Mouse (Mus musculus) limb, embryonic 15.5 days (tissue): ENCODE data around the gene Kctd15. TPM values are rescaled to one million over a fixed set of nuclear protein-coding genes. Genes with fewer than 3 reads are reported as not detected.

Source experiments
- ATAC-seq: fragments of 200-750 bp; cut with Nextera tagmentation; 2 replicates; pipeline ENCODE4 v1.8.0; 2017; ENCODE audit warnings: low read depth, moderate TSS enrichment; ENCODE audit not compliant: insufficient number of reproducible peaks, low FRiP score, low TSS enrichment
- H3K27ac ChIP-seq: fragments of 300-500 bp; sonication (generic); 2 replicates; pipeline ENCODE4 v1.5.1; 2015; ENCODE audit warnings: moderate library complexity, mild to moderate bottlenecking, inconsistent platforms
- H3K27me3 ChIP-seq: fragments of 300-500 bp; sonication (generic); 2 replicates; pipeline ENCODE4 v1.6.1; 2015; ENCODE audit warnings: inconsistent platforms
- H3K36me3 ChIP-seq: fragments of 300-500 bp; sonication (generic); 2 replicates; pipeline ENCODE4 v1.6.1; 2015; ENCODE audit warnings: inconsistent platforms
- H3K4me1 ChIP-seq: fragments of 300-500 bp; sonication (generic); 2 replicates; pipeline ENCODE4 v1.6.1; 2015; ENCODE audit warnings: inconsistent platforms
- H3K4me2 ChIP-seq: fragments of 300-500 bp; sonication (generic); 2 replicates; pipeline ENCODE4 v1.6.1; 2015; ENCODE audit warnings: mild to moderate bottlenecking, inconsistent platforms
- H3K4me3 ChIP-seq: fragments of 300-500 bp; sonication (generic); 2 replicates; pipeline ENCODE4 v1.5.1; 2015; ENCODE audit warnings: mild to moderate bottlenecking, inconsistent platforms
- H3K9ac ChIP-seq: fragments of 300-500 bp; sonication (generic); 2 replicates; pipeline ENCODE4 v1.6.1; 2015; ENCODE audit warnings: inconsistent platforms
- H3K9me3 ChIP-seq: fragments of 300-500 bp; sonication (generic); 2 replicates; pipeline ENCODE4 v1.6.1; 2016; ENCODE audit warnings: inconsistent platforms
- WGBS: fragments of 180-500 bp; shearing (Covaris S2); methylation state at CpG from one replicate; pipeline ENCODE4 v1.1.7; 2015; 5-methylcytosine and 5-hydroxymethylcytosine counted together
- polyA plus RNA-seq: library from polyadenylated mRNA; unstranded; fragments of >200 nt; fragmentation: Nextera tagmentation; extraction: Ambion mirVana; gene quantifications from 2 replicates; pipeline ENCODE4 v1.2.1, GENCODE M21; 2015

Kctd15 gene
- 29.4 and 32.6 TPM in 2 replicates for polyA plus RNA-seq

GRCm38 (mm10) chr7:34656632-34657031 lies at the start of gene Kctd15:
Gene Kctd15 (minus strand): TSS chr7:34656732.
- ATAC-seq: no peak
- Histone ChIP-seq H3K4me3 (peak within 1 kb of the TSS; percentile 77), H3K9ac (no peak within 1 kb of the TSS), H3K9me3 (no peaks in the 10 kb centered on the region), H3K27me3 (no peaks in the 10 kb centered on the region), H3K27ac (peak within 1 kb of the TSS; percentile 99), H3K4me1 (peaks cover 20% of the 10 kb centered on the region), H3K4me2 (peak within 1 kb of the TSS; percentile 91), H3K36me3 (no peaks in the 10 kb centered on the region)
- WGBS: 66% methylated on average over 5 of the region's 5 CpGs

DNA sequence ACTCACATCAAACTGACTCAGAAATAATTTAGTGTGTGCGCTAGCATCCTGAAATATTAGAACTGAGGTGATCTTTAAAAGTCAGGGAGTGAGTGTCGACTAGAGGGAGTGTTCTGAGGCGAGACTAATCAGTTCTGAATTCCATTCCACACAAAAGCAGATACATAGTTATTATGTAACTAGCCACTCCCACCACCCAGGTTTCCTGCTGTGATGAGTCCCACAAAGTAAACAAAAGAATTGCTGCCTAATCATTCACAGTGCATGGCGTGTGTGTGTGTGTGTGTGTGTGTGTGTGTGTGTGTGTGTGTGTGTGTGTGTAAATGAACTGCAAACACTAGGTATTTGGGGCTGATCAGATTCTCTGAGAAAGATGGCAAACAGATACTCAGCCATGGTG lies 47.9 kb upstream of the Kctd15 start:
- 45% methylated on average over 4 of the region's 4 CpGs for WGBS
- Histone ChIP-seq H3K4me3 (no peak overlapping the region), H3K9me3 (no peaks in the 10 kb centered on the region), H3K27me3 (0 out of 2 replicates have a peak, but pooled peaks cover 4% of the 10 kb centered on the region), H3K36me3 (no peaks in the 10 kb centered on the region), H3K9ac (no peak overlapping the region), H3K27ac (no peak overlapping the region), H3K4me1 (peaks cover 3% of the 10 kb centered on the region; the same call in 1 of the 2 replicates), H3K4me2 (no peak overlapping the region)
- no peak for ATAC-seq

DNA sequence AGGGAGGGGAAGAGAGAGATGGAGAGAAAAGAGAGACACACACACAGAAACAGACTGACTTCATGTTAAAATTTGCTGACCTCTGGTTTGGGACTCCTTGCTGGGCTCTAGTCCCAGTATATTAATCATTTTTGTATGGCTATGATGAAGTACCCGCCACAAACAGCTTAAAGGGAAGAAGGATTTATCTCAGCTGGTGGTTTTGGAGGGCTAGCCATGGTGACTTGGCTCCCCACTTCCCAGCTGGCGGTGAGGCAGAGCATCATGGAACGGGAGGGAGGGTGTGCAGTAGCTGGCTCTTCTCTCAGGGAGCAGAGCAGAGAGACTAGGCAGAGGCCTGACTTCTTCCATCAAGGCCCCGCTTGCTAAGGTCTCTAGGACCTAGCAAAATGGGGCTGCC lies 46.9 kb upstream of the Kctd15 start:
- peaks cover 3% of the 10 kb centered on the region; the same call in 1 of the 2 replicates for H3K4me1 ChIP-seq
- H3K27me3 ChIP-seq: 0 out of 2 replicates have a peak, but pooled peaks cover 4% of the 10 kb centered on the region
- H3K27ac ChIP-seq: no peak overlapping the region
- H3K4me3 ChIP-seq: no peak overlapping the region
- no peak overlapping the region for H3K9ac ChIP-seq
- no peaks in the 10 kb centered on the region for H3K9me3 ChIP-seq
- WGBS: 52% methylated on average over 4 of the region's 4 CpGs
- ATAC-seq: no peak
- no peaks in the 10 kb centered on the region for H3K36me3 ChIP-seq
- H3K4me2 ChIP-seq: no peak overlapping the region

DNA sequence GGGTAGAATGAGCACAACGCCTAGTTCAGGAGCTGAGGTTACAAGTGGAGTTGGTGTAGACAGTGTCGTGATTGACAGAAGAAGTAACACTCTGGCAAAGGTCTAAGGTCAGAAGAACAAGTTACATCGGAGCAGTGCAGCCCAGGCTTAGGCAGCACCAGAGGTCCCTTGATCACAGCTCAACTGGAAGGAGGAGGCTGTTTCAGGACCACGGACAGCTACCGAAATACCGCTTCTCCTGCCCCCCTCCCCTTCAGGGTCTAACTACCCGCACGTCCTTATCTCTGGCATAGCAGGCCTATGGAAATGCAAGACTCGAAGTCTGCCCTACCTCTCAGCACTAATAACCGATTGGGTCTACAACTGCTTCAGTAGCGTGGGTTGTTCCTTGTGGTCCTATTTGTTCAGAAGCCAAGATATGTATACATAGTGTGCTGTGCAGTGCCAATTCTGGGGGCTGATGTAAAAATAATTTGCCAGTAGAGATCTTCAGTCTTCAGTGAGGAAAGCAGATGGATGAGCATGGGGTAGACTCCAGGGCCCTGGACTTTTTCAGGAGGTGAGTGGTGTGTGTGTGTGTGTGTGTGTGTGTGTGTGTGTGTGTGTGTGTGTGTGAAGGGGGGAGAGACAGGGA lies 46.3 kb upstream of the Kctd15 start:
- Histone ChIP-seq H3K4me1 (peaks cover 3% of the 10 kb centered on the region; the same call in 1 of the 2 replicates), H3K9ac (no peak overlapping the region), H3K4me2 (no peak overlapping the region), H3K9me3 (no peaks in the 10 kb centered on the region), H3K27ac (no peak overlapping the region), H3K4me3 (no peak overlapping the region), H3K36me3 (no peaks in the 10 kb centered on the region), H3K27me3 (0 out of 2 replicates have a peak, but pooled peaks cover 4% of the 10 kb centered on the region)
- WGBS: 19% methylated on average over 11 of the region's 11 CpGs
- ATAC-seq: no peak

DNA sequence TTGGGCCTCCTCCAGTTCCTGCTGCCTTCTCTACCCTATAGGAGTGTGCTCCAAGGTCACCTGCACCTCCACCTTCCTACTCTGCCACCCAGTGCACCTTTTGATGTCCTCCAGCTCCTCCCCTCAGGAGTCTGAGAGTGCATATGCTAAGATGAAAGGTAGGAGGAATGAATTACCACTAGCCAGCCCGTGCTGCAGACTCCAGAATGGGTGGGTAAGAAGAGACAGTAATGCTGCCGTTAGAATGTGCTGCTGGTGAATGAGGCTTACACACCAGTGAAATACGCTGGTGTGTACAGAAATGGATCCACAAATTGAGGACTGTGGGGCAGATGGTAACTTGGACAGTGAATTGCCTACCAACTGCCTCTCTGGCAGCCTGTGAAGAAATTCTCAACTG lies 43.4 kb upstream of the Kctd15 start:
- Histone ChIP-seq H3K9ac (no peak overlapping the region), H3K9me3 (no peaks in the 10 kb centered on the region), H3K27me3 (0 out of 2 replicates have a peak, but pooled peaks cover 8% of the 10 kb centered on the region), H3K27ac (no peak overlapping the region), H3K4me1 (peaks cover under 1% of the 10 kb centered on the region; the same call in 1 of the 2 replicates), H3K4me2 (no peak overlapping the region), H3K36me3 (no peaks in the 10 kb centered on the region), H3K4me3 (no peak overlapping the region)
- WGBS: 56% methylated on average over 3 of the region's 3 CpGs
- ATAC-seq: no peak

GRCm38 (mm10) chr7:34698221-34698620 lies 41.7 kb upstream of the Kctd15 start:
- 62% methylated on average over 9 of the region's 9 CpGs for WGBS
- ATAC-seq: no peak
- Histone ChIP-seq H3K9ac (no peak overlapping the region), H3K27me3 (0 out of 2 replicates have a peak, but pooled peaks cover 4% of the 10 kb centered on the region), H3K4me1 (no peaks in the 10 kb centered on the region), H3K4me3 (no peak overlapping the region), H3K36me3 (no peaks in the 10 kb centered on the region), H3K27ac (no peak overlapping the region), H3K9me3 (no peaks in the 10 kb centered on the region), H3K4me2 (no peak overlapping the region)

DNA sequence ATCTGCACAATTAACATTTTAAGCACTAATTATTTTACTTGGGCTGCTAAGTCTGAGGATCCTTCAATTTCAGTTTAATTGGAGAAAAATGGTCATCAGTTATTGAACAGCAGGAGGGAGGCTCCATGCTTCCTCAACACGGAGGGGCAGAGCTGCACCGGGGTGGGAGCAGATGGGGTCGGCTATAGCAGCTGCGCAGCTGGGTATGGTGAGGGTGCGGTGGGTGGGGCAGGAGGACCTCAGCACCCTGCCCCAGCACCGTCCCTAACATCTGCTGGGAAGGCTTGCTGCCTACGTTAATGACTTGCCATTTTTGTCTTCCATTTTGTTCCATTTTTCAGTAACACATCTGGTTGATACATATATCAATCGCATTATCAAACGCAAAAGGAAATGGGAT lies 39.6 kb upstream of the Kctd15 start:
- H3K4me2 ChIP-seq: no peak overlapping the region
- ATAC-seq: no peak
- no peaks in the 10 kb centered on the region for H3K36me3 ChIP-seq
- WGBS: 59% methylated on average over 9 of the region's 9 CpGs
- H3K9ac ChIP-seq: no peak overlapping the region
- no peak overlapping the region for H3K27ac ChIP-seq
- H3K9me3 ChIP-seq: no peaks in the 10 kb centered on the region
- no peak overlapping the region for H3K4me3 ChIP-seq
- peaks cover 10% of the 10 kb centered on the region for H3K27me3 ChIP-seq
- H3K4me1 ChIP-seq: no peaks in the 10 kb centered on the region

DNA sequence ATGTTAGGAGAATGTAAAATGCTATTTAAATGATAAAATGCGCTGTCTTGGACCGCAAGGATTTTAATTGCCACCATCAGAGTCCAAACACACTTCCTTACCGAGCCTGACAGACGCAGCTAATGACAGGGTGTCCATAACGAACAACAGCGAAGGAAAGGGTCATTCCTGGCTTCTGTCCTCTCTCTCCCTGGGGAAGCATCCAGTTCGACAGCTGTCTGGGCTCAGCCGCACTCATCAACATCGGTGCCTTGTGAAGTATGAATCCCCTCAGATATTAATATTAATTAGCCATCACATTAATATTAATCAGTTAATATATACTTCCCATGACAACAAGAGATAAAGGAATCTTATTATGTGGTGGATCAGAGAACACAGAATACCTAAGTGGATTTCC lies 38.4 kb upstream of the Kctd15 start:
- 43% methylated on average over 9 of the region's 9 CpGs for WGBS
- Histone ChIP-seq H3K27ac (no peak overlapping the region), H3K4me1 (no peaks in the 10 kb centered on the region), H3K4me3 (no peak overlapping the region), H3K4me2 (no peak overlapping the region), H3K9ac (no peak overlapping the region), H3K36me3 (no peaks in the 10 kb centered on the region), H3K9me3 (no peaks in the 10 kb centered on the region), H3K27me3 (peaks cover 17% of the 10 kb centered on the region)
- no peak for ATAC-seq

- Histone ChIP-seq H3K9ac (no peak overlapping the region), H3K27me3 (peaks cover 17% of the 10 kb centered on the region), H3K4me2 (no peak overlapping the region), H3K9me3 (no peaks in the 10 kb centered on the region), H3K4me3 (no peak overlapping the region), H3K4me1 (no peaks in the 10 kb centered on the region), H3K27ac (no peak overlapping the region), H3K36me3 (no peaks in the 10 kb centered on the region)
- WGBS: 98% methylated on average over 13 of the region's 13 CpGs
- no peak for ATAC-seq
Observed at GRCm38 (mm10) chr7:34693916-34694315, 37.4 kb upstream of the Kctd15 start.

- Histone ChIP-seq H3K27ac (no peak overlapping the region), H3K36me3 (no peaks in the 10 kb centered on the region), H3K4me1 (no peaks in the 10 kb centered on the region), H3K27me3 (peaks cover 17% of the 10 kb centered on the region), H3K4me2 (no peak overlapping the region), H3K9ac (no peak overlapping the region), H3K9me3 (no peaks in the 10 kb centered on the region), H3K4me3 (no peak overlapping the region)
- ATAC-seq: no peak
- WGBS: 71% methylated on average over 4 of the region's 4 CpGs
Observed at GRCm38 (mm10) chr7:34693072-34693471, 36.5 kb upstream of the Kctd15 start.

- peaks cover 33% of the 10 kb centered on the region for H3K27me3 ChIP-seq
- H3K36me3 ChIP-seq: no peaks in the 10 kb centered on the region
- no peak overlapping the region for H3K4me3 ChIP-seq
- 52% methylated on average over 13 of the region's 13 CpGs for WGBS
- H3K9ac ChIP-seq: no peak overlapping the region
- H3K4me2 ChIP-seq: no peak overlapping the region
- no peaks in the 10 kb centered on the region for H3K4me1 ChIP-seq
- no peak overlapping the region for H3K27ac ChIP-seq
- H3K9me3 ChIP-seq: no peaks in the 10 kb centered on the region
- ATAC-seq: no peak
Observed at GRCm38 (mm10) chr7:34690111-34690510, 33.6 kb upstream of the Kctd15 start.

DNA sequence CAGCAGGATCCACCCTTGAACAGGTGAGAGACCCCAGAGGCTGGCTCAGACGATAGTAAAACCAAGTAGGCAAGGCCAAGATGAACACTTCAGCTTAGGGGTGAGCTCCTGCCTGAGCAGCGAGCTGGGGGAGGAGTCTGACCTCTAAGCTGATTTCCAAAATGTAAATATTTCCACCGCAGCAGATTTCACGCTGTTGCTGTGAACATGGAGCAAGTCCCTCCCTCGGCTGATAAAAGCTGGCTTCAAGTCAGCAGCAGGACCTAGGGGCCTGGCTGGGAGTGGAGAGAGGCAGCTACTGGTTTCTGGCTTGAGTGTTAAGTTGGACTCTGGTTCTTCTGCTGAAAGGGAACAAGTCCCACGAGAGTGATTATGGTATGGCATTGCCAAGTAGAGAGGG lies 32.5 kb upstream of the Kctd15 start:
- no peaks in the 10 kb centered on the region for H3K9me3 ChIP-seq
- H3K27me3 ChIP-seq: peaks cover 39% of the 10 kb centered on the region
- no peak overlapping the region for H3K4me3 ChIP-seq
- no peak overlapping the region for H3K27ac ChIP-seq
- H3K4me1 ChIP-seq: no peaks in the 10 kb centered on the region
- H3K36me3 ChIP-seq: no peaks in the 10 kb centered on the region
- no peak for ATAC-seq
- H3K9ac ChIP-seq: no peak overlapping the region
- no peak overlapping the region for H3K4me2 ChIP-seq
- 15% methylated on average over 6 of the region's 6 CpGs for WGBS
